Mouse (Mus musculus): ENCODE results near the gene Plscr3. TPM values are rescaled to one million over a fixed set of nuclear protein-coding genes. Genes with fewer than 3 reads are reported as not detected.

The Plscr3 gene
- polyA plus RNA-seq, 1 experiment, result 34.2 TPM

DNA sequence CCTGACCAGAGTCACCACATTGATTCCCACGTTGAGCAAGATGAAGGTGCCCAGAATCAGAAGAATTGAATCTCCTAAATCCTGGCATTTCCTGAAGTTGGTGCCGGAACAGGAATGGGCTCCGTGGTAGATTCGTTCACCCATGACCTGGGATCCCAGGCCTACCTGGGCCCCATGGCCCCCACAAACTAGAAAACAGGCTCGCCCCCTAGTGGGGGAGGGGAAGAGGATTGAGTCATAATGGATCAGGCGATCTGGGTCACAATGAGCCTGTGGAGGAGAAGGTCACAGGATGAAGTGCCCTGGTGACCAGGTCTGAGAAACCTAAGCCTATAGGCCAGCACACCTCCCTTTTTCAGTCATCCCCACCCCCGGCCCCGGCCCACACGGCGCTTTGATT is 31.0 kb upstream of the Plscr3 start, which contains the start of gene Gm39566:
Gene Gm39566, minus strand, starts transcription at position 144 of the 400 bp plus-strand sequence.
- H3K27ac ChIP-seq (ENCODE audit: insufficient read depth, low read length), result no peak within 1 kb of the TSS
- DNase-seq, result no peak
- TF ChIP-seq POLR2A (IDR thresholded peaks at IDR 0.05; ENCODE audit: borderline replicate concordance, insufficient read depth, low read length) (no peak), CTCF (IDR thresholded peaks at IDR 0.05; ENCODE audit: borderline replicate concordance, insufficient read depth, low read depth, low read length) (no peak)
- no peak within 1 kb of the TSS for H3K4me3 ChIP-seq (replicated peaks; ENCODE audit: insufficient read depth, low read depth, low read length)
- WGBS, result 63% methylated on average over 10 of the region's 10 CpGs
- no peaks in the 10 kb centered on the region for H3K27me3 ChIP-seq (ENCODE audit: control insufficient read depth, insufficient read depth, low read length)
- no peaks in the 10 kb centered on the region for H3K4me1 ChIP-seq (ENCODE audit: control insufficient read depth, insufficient read depth, low read length)

DNA sequence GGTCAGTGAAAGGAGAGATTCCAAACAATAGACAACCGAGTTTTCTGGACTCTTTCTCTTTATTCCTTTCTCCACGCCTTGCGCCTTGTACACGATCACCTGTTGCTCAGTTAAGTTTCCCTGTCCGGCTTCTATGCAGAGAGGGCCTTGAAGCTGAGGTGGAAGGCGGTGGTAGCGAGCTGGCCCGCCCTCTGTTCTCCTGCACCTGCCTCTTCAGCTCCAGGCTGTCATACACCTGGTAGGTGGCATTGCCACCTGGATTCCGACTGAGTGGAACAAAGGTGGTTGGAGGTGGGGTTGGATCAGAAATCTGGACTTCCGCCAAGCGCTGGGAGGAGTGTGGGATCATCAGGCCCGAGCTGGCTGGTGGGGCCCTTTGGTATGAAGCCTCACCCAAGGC is 29.7 kb upstream of the Plscr3 start:
- Histone ChIP-seq H3K4me3 (replicated peaks; ENCODE audit: insufficient read depth, low read depth, low read length) (no peak overlapping the region), H3K4me1 (ENCODE audit: control insufficient read depth, insufficient read depth, low read length) (no peaks in the 10 kb centered on the region), H3K27me3 (ENCODE audit: control insufficient read depth, insufficient read depth, low read length) (no peaks in the 10 kb centered on the region), H3K27ac (ENCODE audit: insufficient read depth, low read length) (no peak overlapping the region)
- DNase-seq, result no peak
- 89% methylated on average over 12 of the region's 12 CpGs for WGBS
- TF ChIP-seq CTCF (IDR thresholded peaks at IDR 0.05; ENCODE audit: borderline replicate concordance, insufficient read depth, low read depth, low read length), result no peak

DNA sequence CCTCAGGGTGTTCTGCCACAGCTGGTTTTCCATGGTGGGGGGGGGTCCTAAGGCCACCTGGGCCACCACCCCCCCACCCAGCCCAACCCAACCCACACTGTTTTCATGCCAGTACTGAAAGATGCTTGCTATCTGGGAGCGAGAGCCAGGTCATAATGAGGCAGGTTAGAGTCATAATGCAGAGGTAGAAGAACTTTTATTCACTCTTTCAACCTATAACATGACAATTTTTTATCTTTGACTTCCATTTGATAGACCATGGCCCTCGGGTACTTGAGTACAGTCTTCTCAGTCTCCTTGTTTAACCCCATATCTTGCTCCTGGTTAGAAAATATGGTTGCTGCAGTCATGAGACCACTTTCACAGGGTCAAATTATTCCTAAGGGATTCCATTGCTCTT is 27.8 kb upstream of the Plscr3 start, which contains the start of gene Spem2:
Gene Spem2, minus strand, starts transcription at position 101 of the 400 bp plus-strand sequence.
- H3K4me1 ChIP-seq (ENCODE audit: control insufficient read depth, insufficient read depth, low read length), result peaks cover 3% of the 10 kb centered on the region; the same call in 1 of the 2 replicates
- WGBS, result 71% methylated on average over 2 of the region's 2 CpGs
- H3K27ac ChIP-seq (ENCODE audit: insufficient read depth, low read length), result no peak within 1 kb of the TSS
- no peak within 1 kb of the TSS for H3K4me3 ChIP-seq (replicated peaks; ENCODE audit: insufficient read depth, low read depth, low read length)
- no peaks in the 10 kb centered on the region for H3K27me3 ChIP-seq (ENCODE audit: control insufficient read depth, insufficient read depth, low read length)
- TF ChIP-seq POLR2A (IDR thresholded peaks at IDR 0.05; ENCODE audit: borderline replicate concordance, insufficient read depth, low read length) (no peak), CTCF (IDR thresholded peaks at IDR 0.05; ENCODE audit: borderline replicate concordance, insufficient read depth, low read depth, low read length) (no peak)
- DNase-seq, result no peak

DNA sequence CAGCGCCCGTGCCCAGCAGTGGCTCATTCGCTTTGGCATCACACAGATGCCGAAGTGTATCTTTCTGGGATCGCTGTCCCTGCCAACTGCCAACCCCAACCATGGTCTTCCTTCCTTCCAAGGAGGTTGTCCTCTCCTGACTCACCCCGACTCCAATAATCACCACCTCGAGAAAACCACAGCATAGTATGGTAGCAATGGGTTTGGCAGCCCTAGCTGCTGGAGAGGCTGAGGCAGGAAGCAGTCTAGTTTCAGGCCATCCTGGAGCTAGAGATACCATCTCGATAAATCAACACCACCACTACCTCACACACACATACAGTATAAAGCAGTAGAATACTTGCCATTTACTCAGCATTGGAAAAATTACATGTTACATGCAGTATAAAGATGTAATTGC is 27.3 kb upstream of the Plscr3 start:
- no peaks in the 10 kb centered on the region for H3K27me3 ChIP-seq (ENCODE audit: control insufficient read depth, insufficient read depth, low read length)
- no peak overlapping the region for H3K4me3 ChIP-seq (replicated peaks; ENCODE audit: insufficient read depth, low read depth, low read length)
- TF ChIP-seq CTCF (IDR thresholded peaks at IDR 0.05; ENCODE audit: borderline replicate concordance, insufficient read depth, low read depth, low read length) (no peak), POLR2A (IDR thresholded peaks at IDR 0.05; ENCODE audit: borderline replicate concordance, insufficient read depth, low read length) (no peak)
- no peak overlapping the region for H3K27ac ChIP-seq (ENCODE audit: insufficient read depth, low read length)
- 90% methylated on average over 8 of the region's 8 CpGs for WGBS
- peaks cover 8% of the 10 kb centered on the region for H3K4me1 ChIP-seq (ENCODE audit: control insufficient read depth, insufficient read depth, low read length)
- no peak for DNase-seq

DNA sequence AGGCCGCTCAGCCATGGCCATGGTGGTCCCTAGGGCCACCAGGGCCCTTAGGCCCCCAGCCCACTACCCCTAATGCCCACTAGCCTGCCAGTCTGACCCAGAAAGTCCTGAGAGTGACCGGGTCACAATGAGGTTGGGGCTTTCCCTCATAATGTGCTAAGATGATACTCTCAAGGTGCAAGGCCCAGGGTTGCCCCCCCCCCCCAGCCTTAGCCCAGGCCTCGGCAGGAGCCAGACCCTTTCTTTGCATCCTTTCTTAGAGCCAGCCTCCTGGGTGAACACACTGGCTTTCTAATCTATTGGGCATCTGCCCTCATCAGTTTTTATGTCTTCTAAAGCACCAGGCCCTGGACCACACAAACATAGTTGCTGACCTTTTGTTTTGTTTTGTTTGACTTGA is 24.1 kb upstream of the Plscr3 start, which contains the start of gene Spem1:
Gene Spem1, minus strand, starts transcription at position 101 of the 400 bp plus-strand sequence.
- TF ChIP-seq POLR2A (IDR thresholded peaks at IDR 0.05; ENCODE audit: borderline replicate concordance, insufficient read depth, low read length) (no peak), CTCF (IDR thresholded peaks at IDR 0.05; ENCODE audit: borderline replicate concordance, insufficient read depth, low read depth, low read length) (no peak)
- Histone ChIP-seq H3K27me3 (ENCODE audit: control insufficient read depth, insufficient read depth, low read length) (no peaks in the 10 kb centered on the region), H3K4me3 (replicated peaks; ENCODE audit: insufficient read depth, low read depth, low read length) (no peak within 1 kb of the TSS), H3K27ac (ENCODE audit: insufficient read depth, low read length) (no peak within 1 kb of the TSS), H3K4me1 (ENCODE audit: control insufficient read depth, insufficient read depth, low read length) (peaks cover 15% of the 10 kb centered on the region)
- WGBS, result 85% methylated on average over 3 of the region's 3 CpGs
- no peak for DNase-seq

DNA sequence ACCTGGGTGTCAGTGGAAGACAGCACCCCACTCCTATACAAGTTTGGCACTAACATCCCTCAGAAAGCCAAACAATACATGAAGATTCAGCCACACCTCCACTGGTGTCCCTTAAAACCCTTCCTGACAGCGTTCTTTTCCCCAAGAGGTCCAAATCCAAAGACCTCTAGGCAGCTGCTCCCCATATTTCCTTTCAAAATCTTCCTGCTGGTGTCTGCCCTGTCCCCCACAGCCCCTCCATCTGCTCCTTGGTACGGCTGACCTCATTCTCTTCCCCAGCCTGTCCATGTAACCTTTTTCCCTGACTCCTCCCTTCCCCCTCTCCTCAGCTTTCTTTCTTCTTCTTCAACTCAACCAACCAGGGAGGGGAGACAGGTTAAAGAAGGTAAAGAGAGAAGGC is 22.7 kb upstream of the Plscr3 start:
- TF ChIP-seq CTCF (IDR thresholded peaks at IDR 0.05; ENCODE audit: borderline replicate concordance, insufficient read depth, low read depth, low read length) (no peak), POLR2A (IDR thresholded peaks at IDR 0.05; ENCODE audit: borderline replicate concordance, insufficient read depth, low read length) (no peak; the same call in 1 of the 2 replicates)
- Histone ChIP-seq H3K27me3 (ENCODE audit: control insufficient read depth, insufficient read depth, low read length) (no peaks in the 10 kb centered on the region), H3K27ac (ENCODE audit: insufficient read depth, low read length) (0 out of 2 replicates have a peak overlapping the region, but pooled peaks have one; percentile 32), H3K4me3 (replicated peaks; ENCODE audit: insufficient read depth, low read depth, low read length) (no peak overlapping the region), H3K4me1 (ENCODE audit: control insufficient read depth, insufficient read depth, low read length) (peaks cover 15% of the 10 kb centered on the region)
- WGBS, result 5% methylated on average over 2 of the region's 2 CpGs
- peak in 1 of 2 experiments; percentile 48 for DNase-seq

DNA sequence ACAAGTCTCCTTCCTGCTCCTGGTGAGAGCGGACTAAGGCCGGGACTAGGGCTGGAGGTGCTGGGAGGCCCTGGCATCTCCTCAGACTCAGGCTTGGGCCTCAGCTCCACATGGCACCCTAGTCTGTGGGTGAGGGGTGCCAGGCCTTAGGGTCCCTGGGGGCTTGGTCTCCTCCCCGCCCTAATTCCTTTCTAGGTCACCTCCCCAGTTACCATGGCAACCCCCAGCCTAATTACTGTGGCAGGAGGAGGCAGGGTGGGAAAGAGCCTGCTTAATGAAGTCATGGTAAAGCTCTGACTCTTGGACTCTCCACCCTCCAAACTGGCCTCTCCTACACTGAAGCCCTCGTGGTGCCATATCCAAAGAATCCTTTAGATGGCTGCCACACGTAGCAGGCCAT is 17.3 kb upstream of the Plscr3 start:
- Histone ChIP-seq H3K4me3 (replicated peaks; ENCODE audit: insufficient read depth, low read depth, low read length) (no peak overlapping the region), H3K27me3 (ENCODE audit: control insufficient read depth, insufficient read depth, low read length) (no peaks in the 10 kb centered on the region), H3K27ac (ENCODE audit: insufficient read depth, low read length) (no peak overlapping the region), H3K4me1 (ENCODE audit: control insufficient read depth, insufficient read depth, low read length) (peaks cover 12% of the 10 kb centered on the region)
- no peak for DNase-seq
- WGBS, result 47% methylated on average over 5 of the region's 5 CpGs
- TF ChIP-seq CTCF (IDR thresholded peaks at IDR 0.05; ENCODE audit: borderline replicate concordance, insufficient read depth, low read depth, low read length) (no peak), POLR2A (IDR thresholded peaks at IDR 0.05; ENCODE audit: borderline replicate concordance, insufficient read depth, low read length) (no peak)

DNA sequence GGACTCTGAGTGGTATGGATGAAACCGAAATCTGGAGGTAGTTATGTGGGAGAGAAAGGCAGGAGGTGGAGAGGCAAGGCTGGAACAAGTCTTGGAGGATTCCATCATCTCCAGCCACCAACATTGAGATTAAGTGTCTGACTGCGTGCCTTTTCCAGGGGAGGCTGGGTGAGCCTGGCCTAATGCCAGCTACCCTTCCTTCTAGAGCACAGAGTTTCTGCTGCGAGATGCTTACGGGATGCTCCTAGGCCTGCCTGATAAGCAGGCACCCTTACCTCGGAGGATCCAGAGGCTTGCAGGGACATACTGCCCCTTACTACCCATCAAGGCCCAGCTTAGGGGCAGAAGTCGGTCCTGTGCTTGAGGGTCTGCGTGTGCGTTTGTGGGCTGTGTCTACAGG is 12.6 kb upstream of the Plscr3 start:
- WGBS, result 58% methylated on average over 8 of the region's 8 CpGs
- Histone ChIP-seq H3K27ac (ENCODE audit: insufficient read depth, low read length) (no peak overlapping the region), H3K4me1 (ENCODE audit: control insufficient read depth, insufficient read depth, low read length) (peaks cover 5% of the 10 kb centered on the region; the same call in 1 of the 2 replicates), H3K27me3 (ENCODE audit: control insufficient read depth, insufficient read depth, low read length) (no peaks in the 10 kb centered on the region), H3K4me3 (replicated peaks; ENCODE audit: insufficient read depth, low read depth, low read length) (no peak overlapping the region)
- TF ChIP-seq POLR2A (IDR thresholded peaks at IDR 0.05; ENCODE audit: borderline replicate concordance, insufficient read depth, low read length) (no peak), CTCF (IDR thresholded peaks at IDR 0.05; ENCODE audit: borderline replicate concordance, insufficient read depth, low read depth, low read length) (no peak)
- no peak for DNase-seq

Data from cerebellum, adult 2 months (tissue).